Mouse (Mus musculus) gastrocnemius, postnatal 10 days (tissue): ENCODE results near the gene Fosl1. TPM values are rescaled to one million over a fixed set of nuclear protein-coding genes. Genes with fewer than 3 reads are reported as not detected.
"Not testable (repeated sequence)": the region's sequence is repeated elsewhere in the genome, so short reads cannot be mapped to it uniquely, and the experiment has no call there.

ENCODE experiments used
- DNase-seq: peaks from one replicate; pipeline ENCODE4 v3.0.0; 2021; ENCODE audit warnings: mixed read lengths
- long read RNA-seq, 2 experiments: library from polyadenylated mRNA; stranded (forward); transcript quantifications; one replicate each; pipeline ENCODE4 v2.0.0; 2021
- total RNA-seq, 2 experiments: library from RNA; stranded (reverse); gene quantifications; 2 replicates each; pipeline ENCODE4 v1.2.3; 2021

The Fosl1 gene
- not detected for total RNA-seq
- long read RNA-seq, experiment 1: 0 reads
- long read RNA-seq, experiment 2: 0 reads

DNA sequence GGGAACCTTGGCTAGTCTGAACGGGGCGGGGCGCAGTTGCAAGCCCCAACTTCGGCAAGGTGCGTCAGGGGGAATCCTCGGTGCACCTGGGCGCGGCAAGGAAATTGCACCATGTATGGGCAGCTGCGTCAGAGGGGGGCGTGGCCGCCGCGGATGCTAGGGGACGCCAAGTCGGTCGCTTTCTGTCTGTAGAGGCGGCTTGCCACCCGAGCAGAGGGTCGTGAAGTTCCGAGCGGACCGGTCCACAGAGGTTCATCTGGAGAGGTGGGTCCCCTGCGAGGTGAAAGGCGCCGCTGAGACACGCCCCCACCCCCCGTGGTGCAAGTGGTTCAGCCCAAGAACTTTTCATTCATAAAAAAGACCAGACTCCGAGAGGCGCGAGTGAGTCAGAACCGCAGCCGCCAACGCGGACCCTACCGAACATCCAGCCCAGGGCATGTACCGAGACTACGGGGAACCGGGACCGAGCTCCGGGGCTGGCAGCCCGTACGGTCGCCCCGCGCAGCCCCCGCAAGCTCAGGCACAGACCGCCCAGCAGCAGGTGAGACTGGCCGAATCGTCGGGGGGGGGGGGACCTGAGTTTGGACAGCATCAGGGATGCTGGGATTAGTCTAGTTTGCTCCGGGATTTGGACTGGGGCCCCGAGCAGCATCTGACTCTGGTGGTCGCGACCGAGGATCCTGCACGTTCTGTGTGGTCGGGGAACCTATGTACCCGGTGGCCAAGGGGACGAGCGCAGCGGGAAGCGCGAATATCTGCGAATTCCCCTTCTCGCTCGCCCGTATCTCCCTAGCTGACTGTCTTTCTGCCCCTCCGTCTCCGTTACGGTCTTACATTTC is at the start of gene Fosl1:
Gene Fosl1, plus strand, starts transcription at position 33 of the 839 bp plus-strand sequence.
- peak; percentile 63 for DNase-seq

DNA sequence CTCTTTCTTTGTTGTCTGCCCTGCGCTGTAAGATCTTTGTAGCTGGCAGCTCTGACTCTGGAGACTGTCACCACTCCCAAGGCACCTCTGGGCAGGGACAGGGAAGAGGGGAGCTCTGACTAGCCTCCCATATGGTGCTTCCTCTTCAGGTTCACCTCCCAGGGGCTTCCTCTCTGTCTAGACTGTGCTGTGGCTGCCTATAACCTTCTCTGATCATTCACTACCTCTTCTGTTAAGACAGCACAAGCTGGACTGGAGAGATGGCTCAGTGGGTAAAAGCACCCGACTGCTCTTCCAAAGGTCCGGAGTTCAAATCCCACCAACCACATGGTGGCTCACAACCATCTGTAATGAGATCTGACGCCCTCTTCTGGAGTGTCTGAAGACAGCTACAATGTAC is 46.3 kb upstream of the Fosl1 start:
- not testable (repeated sequence) for DNase-seq

DNA sequence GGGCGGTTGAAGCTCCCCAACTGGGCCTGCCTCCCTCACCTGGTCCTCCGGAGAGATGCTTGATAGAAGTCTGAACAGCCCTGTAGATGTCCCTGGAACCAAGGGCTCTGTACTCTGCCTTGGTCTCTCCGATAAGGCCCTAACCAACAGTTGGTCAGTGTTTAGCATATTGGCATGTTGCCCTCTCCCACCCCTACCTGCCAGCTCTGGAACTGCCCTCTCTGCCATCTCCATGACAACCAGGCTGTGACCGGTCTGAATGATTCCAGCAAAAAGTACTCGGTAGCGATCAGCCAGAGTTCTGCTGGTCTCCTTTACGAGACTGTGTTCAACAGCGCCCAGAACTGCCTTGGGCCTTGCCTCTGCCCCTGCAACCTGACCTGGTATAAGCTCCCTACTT is 45.1 kb upstream of the Fosl1 start, which contains the start of gene Tsga10ip:
Gene Tsga10ip, minus strand, starts transcription at position 234 of the 400 bp plus-strand sequence.
- no peak for DNase-seq

DNA sequence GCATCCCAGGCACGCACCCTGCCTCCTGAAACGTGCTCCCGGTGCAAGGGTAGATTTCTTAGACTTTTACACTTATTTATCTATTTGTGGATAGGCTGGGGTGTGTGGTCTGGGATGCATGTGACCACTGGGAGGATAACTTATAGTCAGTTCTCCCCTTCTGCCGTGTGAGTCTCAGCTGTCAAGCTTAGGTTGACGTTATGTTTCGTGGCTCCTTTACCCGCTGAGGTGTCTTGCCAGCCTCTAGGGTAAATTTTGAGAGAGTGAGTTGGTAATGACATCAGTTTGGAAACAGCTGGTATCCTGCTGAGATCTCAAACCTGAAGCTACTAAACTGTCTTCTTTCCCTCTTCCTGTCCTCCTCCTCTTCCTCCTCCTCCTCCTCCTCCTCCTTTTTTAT is 41.4 kb upstream of the Fosl1 start:
- DNase-seq: no peak

- DNase-seq: not testable (repeated sequence)
Observed at GRCm38 (mm10) chr19:5406531-5407126, 40.7 kb upstream of the Fosl1 start.

DNA sequence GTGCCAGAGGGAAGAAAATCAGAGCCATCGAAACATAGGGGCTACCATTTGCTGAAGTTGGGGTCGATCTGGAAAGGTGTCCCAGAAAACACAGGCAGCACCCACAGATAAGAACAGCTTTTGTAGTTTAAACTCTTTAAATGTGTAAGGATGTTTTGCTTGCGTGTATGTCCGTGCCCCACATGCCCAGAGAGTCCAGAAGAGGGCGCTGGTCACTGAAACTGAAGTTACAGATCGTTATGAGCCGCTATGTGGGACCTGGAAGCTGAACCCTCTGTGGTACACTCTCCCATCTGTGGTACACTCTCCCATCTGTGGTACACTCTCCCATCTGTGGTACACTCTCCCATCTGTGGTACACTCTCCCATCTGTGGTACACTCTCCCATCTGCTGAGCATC is 40.2 kb upstream of the Fosl1 start:
- peak; percentile 59 for DNase-seq

DNA sequence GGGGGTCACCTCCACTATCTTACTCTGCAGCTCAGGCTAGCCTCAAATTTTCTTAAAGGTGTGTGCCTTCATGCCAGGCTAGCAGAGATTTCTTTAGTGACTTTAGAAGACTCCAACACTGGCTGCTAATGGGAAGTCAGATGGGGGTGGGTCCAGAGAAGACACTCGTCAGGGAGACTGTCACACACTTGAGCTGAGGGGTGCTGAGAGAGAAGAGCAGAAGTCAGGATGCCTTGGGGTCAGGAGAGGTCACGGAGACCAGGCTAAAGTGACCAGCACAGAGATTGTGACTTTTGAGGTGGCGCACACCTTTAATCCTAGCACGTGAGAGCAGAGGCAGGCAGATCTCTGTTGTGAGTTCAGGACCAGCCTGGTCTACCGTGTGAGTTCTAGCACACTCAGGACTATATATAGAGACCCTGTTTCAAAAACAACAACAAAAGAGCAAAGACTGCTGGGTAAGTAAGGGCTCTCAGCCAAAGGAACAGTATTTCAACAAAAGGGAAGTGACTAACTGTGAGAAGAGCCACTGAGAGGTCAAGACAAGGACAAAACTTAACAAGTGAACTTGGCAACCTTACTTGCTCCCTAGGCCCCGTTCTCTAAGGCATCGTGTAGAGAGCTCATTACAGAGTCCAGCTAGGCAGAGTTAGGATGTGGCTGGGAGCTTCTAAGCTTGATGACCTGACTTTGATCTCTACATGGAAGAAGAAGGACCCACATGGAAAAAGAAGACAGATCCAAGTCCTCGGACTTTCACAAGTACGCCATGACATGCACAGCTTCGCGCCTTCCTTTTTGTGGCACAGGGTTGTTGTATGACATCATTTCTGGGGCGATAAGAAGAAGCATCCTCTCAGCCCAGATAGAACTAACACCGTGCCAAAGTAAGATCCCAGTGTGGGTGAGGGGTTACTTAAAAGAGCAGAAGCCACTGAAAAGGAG is 39.0 kb upstream of the Fosl1 start:
- DNase-seq: no peak

DNA sequence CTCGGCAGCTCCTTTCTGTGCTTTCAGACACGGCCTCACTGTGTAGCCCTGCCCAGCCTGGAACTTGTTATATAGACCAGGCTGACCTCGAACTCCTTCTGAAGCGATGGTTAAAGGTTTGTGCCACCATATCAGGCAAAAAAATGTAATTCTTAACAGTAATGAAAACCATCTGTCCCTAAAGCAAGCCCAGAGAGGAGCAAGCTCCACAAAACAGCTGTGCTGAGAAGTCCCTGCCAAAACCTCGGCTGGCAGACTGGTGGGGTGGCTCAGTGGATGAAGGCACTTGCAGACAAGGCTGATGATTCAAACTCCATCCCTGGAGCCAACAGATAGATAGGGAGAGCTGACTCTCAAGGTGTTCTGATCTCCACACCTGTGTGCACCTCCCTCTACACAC is 38.3 kb upstream of the Fosl1 start:
- no peak for DNase-seq

DNA sequence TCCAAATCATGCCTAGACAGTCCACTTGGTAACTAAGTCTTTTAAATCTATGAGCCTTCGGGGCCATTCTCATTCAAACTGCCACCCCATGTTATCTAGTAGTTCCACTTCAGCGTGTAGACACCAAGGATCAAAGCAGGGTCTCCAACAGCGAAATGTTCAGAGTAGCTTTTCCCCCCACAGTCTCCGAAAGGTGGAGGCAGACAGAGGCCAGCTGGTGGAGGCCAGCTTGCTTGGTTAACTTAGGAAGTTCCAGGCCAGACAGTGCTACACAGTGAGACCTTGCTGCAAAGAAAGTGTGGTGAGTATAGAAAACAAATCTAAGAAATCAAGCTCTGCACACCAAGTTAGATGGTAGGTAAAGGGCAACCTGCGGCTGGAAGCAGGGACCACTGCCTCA is 36.7 kb upstream of the Fosl1 start:
- no peak for DNase-seq

GRCm38 (mm10) chr19:5411961-5412360 is 35.4 kb upstream of the Fosl1 start:
- no peak for DNase-seq

DNA sequence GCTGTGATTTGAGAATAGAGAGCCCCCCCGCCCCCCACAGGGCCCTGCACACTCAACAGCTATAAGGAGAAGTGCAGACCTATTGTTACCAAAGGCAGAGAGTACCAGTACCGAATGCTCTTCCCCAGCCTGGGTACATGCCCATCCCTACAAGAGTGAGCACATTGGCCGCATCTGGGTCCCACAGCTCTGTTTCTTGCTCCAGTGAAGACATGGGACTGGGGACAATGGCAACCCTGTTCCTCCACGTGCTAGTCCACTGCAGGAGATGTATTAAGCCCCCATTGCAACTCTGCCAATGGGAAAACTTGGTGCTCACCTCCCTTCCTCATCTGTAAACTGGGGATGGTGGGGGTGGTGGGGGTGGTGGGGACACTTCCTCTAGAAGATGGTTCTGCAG is 33.5 kb upstream of the Fosl1 start:
- no peak for DNase-seq

- no peak for DNase-seq
Observed at GRCm38 (mm10) chr19:5414534-5414957, 32.8 kb upstream of the Fosl1 start.

GRCm38 (mm10) chr19:5418750-5419466 is 28.4 kb upstream of the Fosl1 start:
- DNase-seq: no peak

- no peak for DNase-seq
Observed at GRCm38 (mm10) chr19:5419630-5420029, 27.7 kb upstream of the Fosl1 start.

DNA sequence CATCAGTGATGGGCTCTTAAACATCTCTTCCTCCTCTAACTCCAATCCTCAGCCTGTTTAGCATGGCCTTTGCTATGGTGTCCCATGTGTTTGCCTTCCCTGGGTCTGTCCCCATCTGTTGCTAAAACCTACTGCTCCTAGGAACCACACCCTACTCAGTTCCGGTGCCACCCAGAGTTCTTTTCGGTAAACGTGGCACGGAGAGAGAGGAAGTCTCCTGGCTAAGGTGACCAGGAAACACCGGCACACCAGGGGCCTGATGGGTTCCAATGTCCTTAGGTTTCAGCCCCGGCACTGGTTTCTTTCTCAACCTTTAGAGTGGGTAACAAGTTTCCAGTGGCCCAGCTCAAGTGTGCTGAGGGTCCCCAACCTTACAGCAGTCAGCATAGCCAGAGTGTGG is 26.8 kb upstream of the Fosl1 start:
- DNase-seq: no peak

GRCm38 (mm10) chr19:5421784-5422183 is 25.6 kb upstream of the Fosl1 start:
- DNase-seq: no peak

GRCm38 (mm10) chr19:5422267-5422666 is 25.1 kb upstream of the Fosl1 start:
- no peak for DNase-seq

GRCm38 (mm10) chr19:5422895-5423443 is 24.4 kb upstream of the Fosl1 start:
- no peak for DNase-seq

DNA sequence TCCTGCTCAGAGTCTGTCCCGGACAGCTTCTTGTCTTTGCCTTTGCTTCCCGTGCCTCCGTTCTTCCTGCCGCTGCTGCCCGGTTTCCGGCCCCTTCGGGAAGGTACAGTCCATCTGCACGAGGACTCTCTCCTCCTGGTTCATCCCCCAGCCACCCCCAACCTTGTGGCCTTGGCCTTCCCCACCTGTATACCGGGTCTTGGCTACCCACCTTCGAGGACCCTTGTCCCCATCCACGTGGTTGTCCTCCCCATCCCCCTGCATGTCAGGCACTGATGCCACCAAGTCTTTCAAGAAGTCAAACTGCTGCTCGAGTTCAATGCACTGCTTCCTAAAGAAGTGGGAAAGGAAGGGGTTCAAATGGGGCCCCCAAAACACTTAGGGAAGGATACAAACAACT is 23.8 kb upstream of the Fosl1 start:
- DNase-seq: no peak

- DNase-seq: peak; percentile 74
Observed at GRCm38 (mm10) chr19:5424092-5424781, 23.1 kb upstream of the Fosl1 start.
